Mouse (Mus musculus): Measurements from ENCODE around the gene Gm3029. TPM values are rescaled to one million over a fixed set of nuclear protein-coding genes. Genes with fewer than 3 reads are reported as not detected.

Gm3029 gene
- total RNA-seq (2023) = not detected

GRCm38 (mm10) chr14:3931456-3931855 lies at the start of gene Gm3029:
Gene Gm3029, plus strand, starts transcription at chr14:3931756.

DNA sequence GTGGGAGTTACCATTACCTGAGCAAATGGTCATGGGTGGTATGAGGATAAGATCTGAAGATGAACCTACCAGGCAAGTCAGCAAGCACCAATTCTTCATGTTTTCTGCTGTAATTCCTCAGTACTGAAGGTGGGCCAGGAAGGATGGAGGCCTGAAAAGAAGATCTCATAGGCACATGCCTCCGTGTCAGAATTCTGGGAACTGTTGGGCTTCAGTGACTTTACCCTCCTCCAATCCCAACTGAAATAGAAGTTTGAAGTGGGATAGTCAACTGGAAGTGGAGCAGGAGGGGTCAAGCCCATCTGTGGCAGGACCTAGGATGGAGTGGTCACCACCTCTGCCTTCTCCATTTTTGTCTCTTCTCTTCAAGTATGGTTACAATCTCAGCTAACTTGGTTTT lies 47.7 kb upstream of the Gm3029 start, which contains the start of gene Gm2916:
TSS of gene Gm2916 (plus strand) at position 301 of the 400 bp plus-strand sequence.

GRCm38 (mm10) chr14:3963247-3963646 lies 31.7 kb downstream of the Gm3029 start, which contains the start of gene Gm3095:
Gene Gm3095, plus strand, starts transcription at chr14:3963547.

Other genes with a start within 250 kb of the Gm3029 start
- not detected for gene Gm3043, start 243.0 kb upstream of the Gm3029 start, total RNA-seq (2023)
- not detected for gene Gm3002, start 121.7 kb upstream of the Gm3029 start, total RNA-seq (2023)
- gene Gm3033, start 85.5 kb upstream of the Gm3029 start, total RNA-seq (2023) = not detected
- not detected for gene Gm2916, start 47.6 kb upstream of the Gm3029 start, total RNA-seq (2023)
- not detected for gene Gm3095, start 31.8 kb downstream of the Gm3029 start, total RNA-seq (2023)
- gene Gm3099, start 66.6 kb downstream of the Gm3029 start, total RNA-seq (2023) = not detected
- not detected for gene Gm5796, start 92.2 kb downstream of the Gm3029 start, total RNA-seq (2023)
- not detected for gene Gm3115, start 152.4 kb downstream of the Gm3029 start, total RNA-seq (2023)
- gene Gm8108, start 178.8 kb downstream of the Gm3029 start, total RNA-seq (2023) = not detected
- gene Gm3127, start 233.3 kb downstream of the Gm3029 start, total RNA-seq (2023) = not detected

Data from neutrophil, adult 59 days (primary cell).